Mouse (Mus musculus): ENCODE results near the gene Dysf. TPM values are rescaled to one million over a fixed set of nuclear protein-coding genes. Genes with fewer than 3 reads are reported as not detected.
A peak's percentile ranks its signal among the peaks of the same experiment; 100 is the strongest.

Dysf gene
- polyA plus RNA-seq, 1 experiment from 2014 or later = 12.4 TPM

GRCm38 (mm10) chr6:84078172-84078571, 69.8 kb downstream of the Dysf start:
- Histone ChIP-seq H3K4me1 (replicated peaks) (no peaks in the 10 kb centered on the region), H3K27me3 (no peaks in the 10 kb centered on the region), H3K9ac (no peak overlapping the region), H3K36me3 (peaks cover 12% of the 10 kb centered on the region; the same call in 1 of the 2 replicates), H3K9me3 (replicated peaks) (no peaks in the 10 kb centered on the region), H3K4me2 (no peak overlapping the region), H3K4me3 (no peak overlapping the region), H3K27ac (no peak overlapping the region)
- ATAC-seq (replicated peaks; ENCODE audit: insufficient number of reproducible peaks, insufficient read depth, low FRiP score, low read depth) = no peak; the same call in 1 of the 2 replicates
- 47% methylated on average over 1 of the region's 1 CpGs for WGBS

GRCm38 (mm10) chr6:84080631-84081030, 72.2 kb downstream of the Dysf start:
- no peak overlapping the region for H3K9ac ChIP-seq
- no peaks in the 10 kb centered on the region for H3K9me3 ChIP-seq (replicated peaks)
- H3K4me2 ChIP-seq = no peak overlapping the region
- H3K27me3 ChIP-seq = no peaks in the 10 kb centered on the region
- no peak overlapping the region for H3K4me3 ChIP-seq
- 90% methylated on average over 3 of the region's 3 CpGs for WGBS
- H3K36me3 ChIP-seq = peaks cover 6% of the 10 kb centered on the region; the same call in 1 of the 2 replicates
- no peak for ATAC-seq (replicated peaks; ENCODE audit: insufficient number of reproducible peaks, insufficient read depth, low FRiP score, low read depth)
- peaks cover 9% of the 10 kb centered on the region; the same call in 1 of the 2 replicates for H3K4me1 ChIP-seq (replicated peaks)
- H3K27ac ChIP-seq = no peak overlapping the region

- no peak; the same call in 1 of the 2 replicates for ATAC-seq (replicated peaks; ENCODE audit: insufficient number of reproducible peaks, insufficient read depth, low FRiP score, low read depth)
- Histone ChIP-seq H3K9ac (no peak overlapping the region), H3K9me3 (replicated peaks) (no peaks in the 10 kb centered on the region), H3K4me1 (replicated peaks) (peaks cover 9% of the 10 kb centered on the region; the same call in 1 of the 2 replicates), H3K4me3 (no peak overlapping the region), H3K36me3 (peaks cover 11% of the 10 kb centered on the region; the same call in 1 of the 2 replicates), H3K4me2 (no peak overlapping the region), H3K27me3 (no peaks in the 10 kb centered on the region), H3K27ac (peak overlapping the region; percentile 41)
- 58% methylated on average over 10 of the region's 10 CpGs for WGBS
Observed at GRCm38 (mm10) chr6:84084757-84085156, 76.4 kb downstream of the Dysf start.

DNA sequence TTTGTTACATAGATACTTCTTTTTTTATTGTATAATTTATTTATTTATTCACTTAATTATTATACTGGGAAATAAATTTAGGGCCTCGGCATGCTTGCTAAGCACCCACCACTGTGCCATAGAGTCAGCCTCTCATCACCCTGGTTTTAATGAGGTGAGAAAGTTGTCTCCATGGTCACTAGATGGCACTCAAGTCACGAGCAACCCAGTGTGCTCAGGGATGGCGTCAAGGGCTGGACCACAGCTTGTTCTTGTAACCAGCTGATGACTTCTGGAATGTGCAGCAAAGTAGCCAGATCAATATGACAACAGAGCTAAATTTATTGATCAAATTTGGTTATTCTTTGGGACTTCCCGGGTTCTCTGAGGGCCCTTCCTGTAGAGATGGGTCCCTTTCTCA, 85.1 kb downstream of the Dysf start:
- 21% methylated on average over 4 of the region's 4 CpGs for WGBS
- ATAC-seq (replicated peaks; ENCODE audit: insufficient number of reproducible peaks, insufficient read depth, low FRiP score, low read depth) = no peak
- no peak overlapping the region for H3K9ac ChIP-seq
- H3K4me2 ChIP-seq = no peak overlapping the region
- no peaks in the 10 kb centered on the region for H3K9me3 ChIP-seq (replicated peaks)
- peaks cover 16% of the 10 kb centered on the region; the same call in 1 of the 2 replicates for H3K36me3 ChIP-seq
- no peak overlapping the region for H3K4me3 ChIP-seq
- no peaks in the 10 kb centered on the region for H3K27me3 ChIP-seq
- no peaks in the 10 kb centered on the region for H3K4me1 ChIP-seq (replicated peaks)
- no peak overlapping the region for H3K27ac ChIP-seq

GRCm38 (mm10) chr6:84094536-84094935, 86.1 kb downstream of the Dysf start:
- H3K9ac ChIP-seq = no peak overlapping the region
- ATAC-seq (replicated peaks; ENCODE audit: insufficient number of reproducible peaks, insufficient read depth, low FRiP score, low read depth) = no peak
- H3K9me3 ChIP-seq (replicated peaks) = no peaks in the 10 kb centered on the region
- H3K36me3 ChIP-seq = peaks cover 10% of the 10 kb centered on the region; the same call in 1 of the 2 replicates
- no peaks in the 10 kb centered on the region for H3K27me3 ChIP-seq
- H3K4me1 ChIP-seq (replicated peaks) = no peaks in the 10 kb centered on the region
- H3K4me2 ChIP-seq = no peak overlapping the region
- no peak overlapping the region for H3K4me3 ChIP-seq
- WGBS = 90% methylated on average over 9 of the region's 9 CpGs
- H3K27ac ChIP-seq = no peak overlapping the region

- Histone ChIP-seq H3K4me1 (replicated peaks) (no peaks in the 10 kb centered on the region), H3K36me3 (peaks cover 5% of the 10 kb centered on the region; the same call in 1 of the 2 replicates), H3K9me3 (replicated peaks) (no peaks in the 10 kb centered on the region), H3K27me3 (no peaks in the 10 kb centered on the region), H3K4me3 (no peak overlapping the region), H3K27ac (no peak overlapping the region), H3K4me2 (no peak overlapping the region), H3K9ac (no peak overlapping the region)
- ATAC-seq (replicated peaks; ENCODE audit: insufficient number of reproducible peaks, insufficient read depth, low FRiP score, low read depth) = no peak
- 26% methylated on average over 7 of the region's 7 CpGs for WGBS
Observed at GRCm38 (mm10) chr6:84094998-84095397, 86.6 kb downstream of the Dysf start.

DNA sequence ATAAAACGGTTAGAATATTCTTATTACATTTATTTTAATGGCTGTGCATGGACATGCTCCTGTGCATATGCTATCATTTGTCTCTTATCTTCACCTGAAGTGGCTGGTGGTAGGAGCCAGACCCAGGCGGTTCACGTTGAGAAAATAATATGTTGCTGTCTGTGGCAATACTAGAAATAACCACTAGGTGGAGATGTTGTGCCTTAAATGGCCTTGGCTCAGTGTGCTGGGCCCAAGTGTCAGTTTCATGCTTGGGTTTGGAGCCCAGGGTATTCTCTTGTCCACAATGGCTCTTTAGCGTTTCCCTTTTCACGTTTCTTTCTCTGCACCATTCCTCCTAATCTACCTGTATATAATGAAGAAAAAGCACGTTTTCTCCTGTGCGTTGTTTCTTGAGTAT, 87.5 kb downstream of the Dysf start:
- no peak overlapping the region for H3K4me3 ChIP-seq
- H3K36me3 ChIP-seq = peaks cover 4% of the 10 kb centered on the region; the same call in 1 of the 2 replicates
- no peak overlapping the region for H3K4me2 ChIP-seq
- H3K9ac ChIP-seq = no peak overlapping the region
- no peaks in the 10 kb centered on the region for H3K4me1 ChIP-seq (replicated peaks)
- peaks cover under 1% of the 10 kb centered on the region; the same call in 1 of the 2 replicates for H3K27me3 ChIP-seq
- no peak for ATAC-seq (replicated peaks; ENCODE audit: insufficient number of reproducible peaks, insufficient read depth, low FRiP score, low read depth)
- H3K9me3 ChIP-seq (replicated peaks) = no peaks in the 10 kb centered on the region
- WGBS = 19% methylated on average over 7 of the region's 7 CpGs
- H3K27ac ChIP-seq = no peak overlapping the region

DNA sequence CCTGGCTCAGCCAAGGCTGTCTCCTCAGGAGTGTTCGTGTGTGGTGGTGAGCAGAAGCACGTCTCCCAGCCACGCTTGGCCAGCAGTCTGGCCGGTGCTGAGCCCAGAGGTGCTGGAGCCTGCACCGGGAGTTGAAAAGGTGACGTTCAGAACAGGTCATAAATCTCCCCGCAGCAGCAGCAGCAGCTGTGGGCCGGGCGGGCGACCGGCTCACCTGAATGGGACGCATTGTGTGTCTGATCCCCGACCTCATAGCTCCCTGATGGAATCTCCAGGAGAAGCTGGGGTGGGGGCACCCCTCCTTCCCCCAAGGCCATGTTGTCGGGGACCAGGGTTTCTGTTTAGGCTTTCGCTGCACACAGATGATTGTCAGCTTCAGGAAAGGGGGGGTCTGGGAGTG, 93.6 kb downstream of the Dysf start:
- Histone ChIP-seq H3K9me3 (replicated peaks) (no peaks in the 10 kb centered on the region), H3K27me3 (peaks cover 24% of the 10 kb centered on the region), H3K36me3 (no peaks in the 10 kb centered on the region; the same call in 1 of the 2 replicates), H3K27ac (no peak overlapping the region), H3K4me3 (no peak overlapping the region), H3K9ac (no peak overlapping the region), H3K4me2 (no peak overlapping the region), H3K4me1 (replicated peaks) (peaks cover 16% of the 10 kb centered on the region)
- 73% methylated on average over 15 of the region's 15 CpGs for WGBS
- no peak for ATAC-seq (replicated peaks; ENCODE audit: insufficient number of reproducible peaks, insufficient read depth, low FRiP score, low read depth)

DNA sequence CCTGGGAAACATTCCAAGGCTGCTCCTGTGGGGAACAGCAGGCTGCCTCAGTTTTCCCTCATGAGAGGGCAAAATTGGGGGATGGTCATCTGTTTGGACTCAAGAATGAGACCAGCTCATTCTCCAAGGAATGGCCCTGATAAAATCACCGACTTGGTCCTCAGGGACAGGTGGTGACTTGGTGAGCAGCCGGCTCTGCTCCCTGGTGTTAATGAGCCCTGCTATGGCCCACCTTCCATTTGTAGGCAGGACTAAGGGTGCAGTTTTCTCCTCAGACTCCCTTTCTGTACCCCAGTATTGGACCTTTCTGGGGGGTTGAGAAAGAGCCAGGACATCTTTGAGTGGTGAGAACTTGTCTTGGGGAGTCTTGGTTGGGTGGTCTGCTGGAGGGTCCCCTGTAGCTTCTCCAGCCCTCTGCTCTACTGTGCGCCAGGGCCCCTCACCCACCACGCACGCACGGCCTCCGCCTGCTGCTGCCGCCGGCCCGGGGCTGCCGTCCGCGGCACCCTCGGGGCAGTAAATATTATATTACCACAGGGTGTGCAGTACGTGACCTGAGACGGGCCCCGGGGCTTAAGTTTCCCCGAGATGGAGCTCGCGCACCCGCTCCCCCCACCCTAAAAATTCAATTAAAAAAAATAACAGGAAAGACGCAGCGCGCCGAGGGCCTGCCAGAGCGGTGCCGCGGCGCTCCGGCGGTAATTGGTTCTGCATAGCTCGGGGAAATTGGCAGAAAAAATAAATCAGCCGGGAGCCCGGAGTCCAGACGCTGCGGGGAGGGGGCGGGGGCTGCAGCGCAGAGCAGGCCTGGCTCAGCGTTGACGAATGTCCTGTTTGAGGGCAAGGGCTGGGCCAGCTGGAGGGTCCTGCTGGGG, 97.0 kb downstream of the Dysf start:
- Histone ChIP-seq H3K36me3 (peaks cover 3% of the 10 kb centered on the region; the same call in 1 of the 2 replicates), H3K27ac (no peak overlapping the region), H3K9me3 (replicated peaks) (no peaks in the 10 kb centered on the region), H3K4me2 (peak overlapping the region; percentile 66), H3K4me3 (peak overlapping the region; percentile 39), H3K9ac (peak overlapping the region; percentile 42), H3K4me1 (replicated peaks) (peaks cover 20% of the 10 kb centered on the region), H3K27me3 (peaks cover 29% of the 10 kb centered on the region)
- peak; percentile 54 for ATAC-seq (replicated peaks; ENCODE audit: insufficient number of reproducible peaks, insufficient read depth, low FRiP score, low read depth)
- WGBS = 12% methylated on average over 40 of the region's 40 CpGs

GRCm38 (mm10) chr6:84106082-84106481, 97.7 kb downstream of the Dysf start:
- H3K27me3 ChIP-seq = peaks cover 27% of the 10 kb centered on the region
- H3K4me1 ChIP-seq (replicated peaks) = peaks cover 27% of the 10 kb centered on the region
- H3K9ac ChIP-seq = no peak overlapping the region
- H3K4me2 ChIP-seq = peak overlapping the region; percentile 66
- peaks cover 3% of the 10 kb centered on the region; the same call in 1 of the 2 replicates for H3K36me3 ChIP-seq
- H3K9me3 ChIP-seq (replicated peaks) = no peaks in the 10 kb centered on the region
- ATAC-seq (replicated peaks; ENCODE audit: insufficient number of reproducible peaks, insufficient read depth, low FRiP score, low read depth) = no peak
- no peak overlapping the region for H3K27ac ChIP-seq
- H3K4me3 ChIP-seq = peak overlapping the region; percentile 39
- WGBS = 35% methylated on average over 12 of the region's 12 CpGs

DNA sequence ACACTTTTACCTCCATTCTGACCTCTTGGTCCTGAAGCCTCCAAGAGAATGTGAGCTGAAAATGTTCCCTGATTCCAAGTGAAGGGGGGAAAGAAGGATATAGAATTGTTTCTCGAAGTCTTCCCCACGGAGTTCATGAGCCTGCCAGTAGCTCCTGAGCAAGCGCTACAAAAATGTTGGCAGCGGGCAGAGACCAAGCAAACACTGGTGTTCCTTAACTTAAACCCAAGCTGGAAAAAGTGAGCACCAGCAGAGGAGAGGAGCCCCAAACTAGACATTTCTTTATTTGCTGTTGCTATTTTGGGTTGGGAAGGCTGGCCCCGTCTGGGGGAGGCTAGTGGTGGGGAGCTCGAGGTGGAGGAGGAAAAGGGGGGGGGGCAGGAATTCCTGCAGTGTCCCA, 102.0 kb downstream of the Dysf start:
- Histone ChIP-seq H3K27ac (0 out of 2 replicates have a peak overlapping the region, but pooled peaks have one; percentile 17), H3K9ac (no peak overlapping the region), H3K4me1 (replicated peaks) (peaks cover 27% of the 10 kb centered on the region), H3K9me3 (replicated peaks) (no peaks in the 10 kb centered on the region), H3K36me3 (peaks cover 7% of the 10 kb centered on the region; the same call in 1 of the 2 replicates), H3K27me3 (peaks cover 13% of the 10 kb centered on the region; the same call in 1 of the 2 replicates), H3K4me2 (no peak overlapping the region), H3K4me3 (no peak overlapping the region)
- ATAC-seq (replicated peaks; ENCODE audit: insufficient number of reproducible peaks, insufficient read depth, low FRiP score, low read depth) = no peak
- WGBS = 50% methylated on average over 6 of the region's 6 CpGs

Data from heart, embryonic 15.5 days (tissue).